Mouse (Mus musculus): ENCODE measurements at regions not wholly inside any gene's neighbourhood (a gene's known extent, or its start where the extent isn't known, plus 50 kb on each side); places are given as distances from the start of the nearest gene placed in this dataset.

- no peak for DNase-seq (ENCODE audit: low spot score in 2 of 2)
Measured at GRCm38 (mm10) chr11:114175437-114176131, 108.7 kb upstream of the Sdk2 start.

GRCm38 (mm10) chr11:114174871-114175270, 108.0 kb upstream of the Sdk2 start:
- no peak for DNase-seq (ENCODE audit: low spot score in 2 of 2)

DNA sequence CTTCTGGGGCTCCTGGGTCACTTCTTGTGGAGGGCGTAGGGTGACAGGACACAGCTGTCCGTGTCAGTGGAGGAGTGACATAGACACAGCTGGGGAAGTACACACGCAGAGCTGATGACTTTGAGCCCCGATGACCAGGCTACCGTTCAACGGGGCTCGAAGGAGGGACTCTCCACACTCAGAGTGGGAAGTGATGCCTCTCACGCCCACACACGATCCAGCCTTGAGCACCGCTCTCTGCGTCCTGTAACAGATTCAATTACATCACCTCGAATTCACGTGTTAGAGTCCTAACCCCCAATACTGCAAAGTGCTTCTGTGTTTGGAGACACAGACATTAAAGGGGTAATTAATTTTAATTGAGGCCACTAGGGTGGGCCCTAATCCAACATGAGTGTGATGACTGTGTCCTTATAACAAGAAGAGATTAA, 101.4 kb upstream of the Sdk2 start:
- DNase-seq (ENCODE audit: low spot score in 2 of 2) = no peak

- no peak for DNase-seq (ENCODE audit: low spot score in 2 of 2)
Measured at GRCm38 (mm10) chr11:114165656-114166362, 99.0 kb upstream of the Sdk2 start.

DNA sequence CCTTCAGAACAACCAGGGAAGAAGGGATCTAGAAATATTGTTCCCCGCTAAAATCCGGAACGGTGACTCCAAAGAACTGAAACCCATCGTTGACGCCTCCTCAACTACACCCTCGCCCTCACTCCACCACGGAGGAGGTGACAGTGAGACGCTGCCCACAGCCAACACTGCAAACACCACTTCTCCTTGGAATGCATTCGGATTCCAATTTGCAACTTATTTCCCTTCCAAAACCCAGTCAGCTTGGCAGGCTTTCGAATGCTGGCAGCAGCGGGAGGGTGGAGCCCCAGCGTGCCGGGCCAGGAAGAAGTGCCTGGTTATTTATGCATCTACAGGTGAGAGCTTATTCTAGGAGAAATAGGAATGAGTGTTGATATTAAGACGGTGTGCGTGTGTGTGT, 85.9 kb upstream of the Sdk2 start:
- no peak for DNase-seq (ENCODE audit: low spot score in 2 of 2)

GRCm38 (mm10) chr11:114146334-114146733, 79.5 kb upstream of the Sdk2 start:
- DNase-seq (ENCODE audit: low spot score in 2 of 2) = no peak

- no peak for DNase-seq (ENCODE audit: low spot score in 2 of 2)
Measured at GRCm38 (mm10) chr11:114129270-114129669, 62.4 kb upstream of the Sdk2 start.

DNA sequence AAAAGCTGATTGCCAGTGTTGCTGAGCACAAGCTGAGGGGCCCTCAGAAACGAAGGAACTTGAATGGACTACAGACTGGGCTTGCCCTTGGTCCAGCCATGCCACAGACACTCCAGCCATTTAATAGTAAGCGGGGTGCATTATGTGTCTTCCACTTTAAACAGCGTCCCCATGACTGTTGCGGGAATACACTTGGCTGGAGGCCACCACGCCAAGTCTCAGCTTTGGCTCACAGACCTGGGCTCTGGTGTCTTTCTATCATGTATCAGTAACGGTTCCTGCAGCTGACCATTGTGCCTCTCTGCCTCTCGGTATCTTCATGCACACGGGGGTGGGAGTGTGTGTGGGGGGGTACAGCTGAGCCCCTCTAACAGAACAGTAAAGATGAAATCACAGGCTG, 62.0 kb upstream of the Sdk2 start:
- no peak for DNase-seq (ENCODE audit: low spot score in 2 of 2)

DNA sequence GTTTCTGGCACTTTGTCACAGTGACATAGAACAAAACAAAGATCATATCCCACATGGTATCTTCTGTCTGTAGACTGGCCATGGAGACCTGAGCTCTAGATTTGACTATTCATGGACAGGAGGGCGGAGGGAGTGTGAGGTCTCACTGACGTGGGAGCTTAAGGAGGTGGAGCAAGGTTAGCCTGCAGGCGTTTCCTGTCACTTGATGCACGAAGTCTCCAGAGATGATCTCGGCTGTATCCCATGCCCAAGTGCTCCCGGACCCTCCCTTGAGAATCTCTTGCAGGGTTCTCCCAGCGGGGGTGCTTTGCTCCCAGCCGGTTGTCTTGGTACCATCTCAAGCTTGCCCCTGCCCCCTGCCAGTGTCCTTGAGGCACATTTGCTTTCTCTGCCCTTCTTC, 60.6 kb upstream of the Sdk2 start:
- no peak for DNase-seq (ENCODE audit: low spot score in 2 of 2)

DNA sequence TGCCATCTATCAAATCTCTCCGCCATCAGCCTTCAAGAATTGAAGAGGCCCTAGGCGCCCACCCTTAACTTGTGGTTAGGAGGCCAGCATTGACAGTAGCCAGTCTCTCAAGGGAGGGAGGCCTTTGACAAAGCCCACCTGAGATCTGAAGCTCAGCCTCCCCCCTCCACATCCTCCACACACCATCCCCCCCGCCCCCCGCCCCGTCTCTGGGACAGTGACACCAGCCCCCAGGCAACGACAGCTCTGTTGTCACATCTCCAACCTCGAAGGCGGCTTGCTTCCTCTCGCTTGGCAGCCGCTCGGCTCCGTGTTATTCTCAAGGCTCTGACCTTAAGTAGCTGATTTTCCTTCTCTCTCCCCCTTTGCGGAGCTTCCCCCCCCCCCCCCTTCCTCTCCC, 55.3 kb upstream of the Sdk2 start:
- no peak for DNase-seq (ENCODE audit: low spot score in 2 of 2)

GRCm38 (mm10) chr11:114119135-114119534, 52.3 kb upstream of the Sdk2 start:
- no peak for DNase-seq (ENCODE audit: low spot score in 2 of 2)

All from spleen, postnatal 14 days (tissue).